Mouse (Mus musculus) thymus, adult 2 months (tissue): Measurements from ENCODE around the gene Fkbp9.

Source experiments
- CTCF ChIP-seq: fragments of 200-500 bp; IDR thresholded peaks from 2 replicates; pipeline ENCODE4 v1.5.1; 2012; ENCODE audit warnings: mild to moderate bottlenecking, control low read depth, low read length, moderate library complexity, borderline replicate concordance; ENCODE audit not compliant: control insufficient read depth, poor library complexity, insufficient read depth; ENCODE audit errors: extremely low read depth
- POLR2A ChIP-seq: fragments of 200-500 bp; IDR thresholded peaks from 2 replicates; pipeline ENCODE4 v1.6.1; 2012; ENCODE audit warnings: mild to moderate bottlenecking, low read length, control low read depth, moderate library complexity; ENCODE audit not compliant: control insufficient read depth, poor library complexity, insufficient read depth; ENCODE audit errors: extremely low read depth

- no peak for TF ChIP-seq POLR2A
- TF ChIP-seq CTCF: no peak
Observed at GRCm38 (mm10) chr6:56879352-56879955, 47.6 kb downstream of the Fkbp9 start.
